Mouse (Mus musculus) limb, embryonic 12.5 days (tissue): ENCODE data around the gene Angel1. TPM values are rescaled to one million over a fixed set of nuclear protein-coding genes. Genes with fewer than 3 reads are reported as not detected.

Experiments
- ATAC-seq: fragments of 200-750 bp; cut with Nextera tagmentation; 2 replicates; pipeline ENCODE4 v1.8.0; 2017; ENCODE audit warnings: low read depth, moderate TSS enrichment; ENCODE audit not compliant: insufficient number of reproducible peaks, insufficient read depth, low FRiP score, low TSS enrichment
- H3K27ac ChIP-seq: fragments of 300-500 bp; sonication (generic); 2 replicates; pipeline ENCODE4 v1.5.1; 2016; ENCODE audit warnings: mild to moderate bottlenecking, moderate library complexity
- H3K27me3 ChIP-seq: fragments of 300-500 bp; sonication (generic); 2 replicates; pipeline ENCODE4 v1.6.1; 2016; ENCODE audit warnings: mild to moderate bottlenecking, moderate library complexity
- H3K36me3 ChIP-seq: fragments of 300-500 bp; sonication (generic); 2 replicates; pipeline ENCODE4 v1.6.1; 2016; ENCODE audit warnings: mild to moderate bottlenecking, moderate library complexity
- H3K4me1 ChIP-seq: fragments of 300-500 bp; sonication (generic); replicated peaks from 2 replicates; pipeline ENCODE4 v1.6.1; 2016
- H3K4me2 ChIP-seq: fragments of 300-500 bp; sonication (generic); 2 replicates; pipeline ENCODE4 v1.6.1; 2016; ENCODE audit warnings: mild to moderate bottlenecking, moderate library complexity
- H3K4me3 ChIP-seq: fragments of 300-500 bp; sonication (generic); replicated peaks from 2 replicates; pipeline ENCODE4 v1.5.1; 2016; ENCODE audit warnings: mild to moderate bottlenecking
- H3K9ac ChIP-seq: fragments of 300-500 bp; sonication (generic); replicated peaks from 2 replicates; pipeline ENCODE4 v1.6.1; 2016; ENCODE audit warnings: mild to moderate bottlenecking, moderate library complexity
- H3K9me3 ChIP-seq: fragments of 300-500 bp; sonication (generic); 2 replicates; pipeline ENCODE4 v1.6.1; 2016; ENCODE audit warnings: mild to moderate bottlenecking, moderate library complexity
- WGBS: fragments of 180-500 bp; shearing (Covaris S2); methylation state at CpG from one replicate; pipeline ENCODE4 v1.1.7; 2016; 5-methylcytosine and 5-hydroxymethylcytosine counted together
- polyA plus RNA-seq: library from polyadenylated mRNA; unstranded; fragments of >200 nt; fragmentation: Nextera tagmentation; extraction: Ambion mirVana; gene quantifications from 2 replicates; pipeline ENCODE4 v1.2.1, GENCODE M21; 2016

The Angel1 gene
- polyA plus RNA-seq, 1 experiment from 2014 or later, result 15.8 TPM

DNA sequence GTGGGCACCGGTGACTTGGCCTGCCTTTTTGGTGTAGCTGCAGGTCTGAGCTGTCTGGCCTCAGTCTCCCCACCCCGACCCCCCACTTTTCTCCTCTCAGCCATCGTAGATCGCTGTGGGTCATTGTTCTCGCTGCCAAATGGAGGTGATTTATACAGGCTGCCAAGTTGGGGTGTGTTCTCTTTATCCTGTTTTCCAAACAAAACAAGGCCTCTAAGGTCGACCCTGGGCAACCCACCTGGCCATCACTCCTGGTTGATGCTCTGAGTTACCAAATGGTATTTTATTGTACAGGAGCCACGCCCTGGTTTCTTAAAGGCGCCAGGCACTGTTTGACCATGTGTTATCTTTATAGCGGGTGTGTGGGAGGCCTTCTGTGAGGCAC lies 46.7 kb downstream of the Angel1 start:
- 0 out of 2 replicates have a peak, but pooled peaks cover 5% of the 10 kb centered on the region for H3K9me3 ChIP-seq
- peak overlapping the region; percentile 86 for H3K9ac ChIP-seq
- peak overlapping the region; percentile 96 for H3K4me2 ChIP-seq
- no peak for ATAC-seq
- H3K27ac ChIP-seq, result peak overlapping the region; percentile 90; the same call in 1 of the 2 replicates
- 1% methylated on average over 9 of the region's 9 CpGs for WGBS
- 0 out of 2 replicates have a peak, but pooled peaks cover 7% of the 10 kb centered on the region for H3K36me3 ChIP-seq
- H3K27me3 ChIP-seq, result peaks cover 3% of the 10 kb centered on the region; the same call in 1 of the 2 replicates
- H3K4me3 ChIP-seq, result peak overlapping the region; percentile 86
- H3K4me1 ChIP-seq, result peaks cover 28% of the 10 kb centered on the region

DNA sequence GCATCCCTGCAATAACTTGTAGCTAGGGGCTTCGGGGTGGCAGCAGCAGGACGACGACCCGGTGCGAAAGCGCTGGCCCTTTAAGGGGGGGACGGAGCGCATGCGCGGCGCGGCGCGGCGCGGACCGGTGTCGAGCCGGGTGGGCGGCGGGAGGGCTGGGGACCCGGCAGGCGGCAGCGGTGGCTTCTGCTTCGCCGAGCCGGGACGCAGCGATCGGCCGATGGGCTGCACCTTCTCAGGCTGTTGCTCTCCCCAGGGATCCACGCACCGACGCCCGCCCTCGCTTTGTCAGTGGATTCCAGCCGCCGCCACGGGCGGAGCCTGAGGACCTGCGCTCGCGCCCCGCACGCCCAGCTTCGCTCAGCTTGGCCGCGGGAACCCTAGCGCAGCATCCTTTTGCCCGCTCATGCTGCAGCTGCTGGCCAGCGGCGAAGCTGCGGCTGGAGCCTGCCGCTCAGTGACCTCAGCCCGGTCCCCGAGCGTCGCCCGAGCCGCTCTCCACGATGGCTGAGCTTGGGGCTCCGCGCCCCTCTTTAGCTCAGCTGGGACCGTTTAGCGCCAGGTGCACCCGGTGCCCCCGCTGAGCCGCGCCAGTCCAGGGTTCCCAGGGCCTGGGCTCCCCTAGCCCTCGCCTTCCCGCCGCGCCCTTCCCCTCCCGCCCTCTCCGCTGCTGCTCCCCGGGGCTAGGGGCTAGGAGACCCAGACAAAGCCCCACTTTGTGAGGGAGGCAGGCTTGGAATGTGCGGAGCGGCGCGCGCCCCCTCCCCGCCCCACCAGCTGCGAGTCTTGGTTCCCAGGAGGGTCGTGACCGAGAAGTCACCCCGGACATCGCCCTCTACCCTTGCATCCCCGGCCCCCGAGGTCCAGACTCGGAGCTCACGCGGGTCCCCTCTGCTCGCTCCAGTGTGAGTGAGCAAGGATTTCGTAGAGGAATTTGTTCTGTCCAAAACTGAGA lies 47.4 kb downstream of the Angel1 start, which contains the start of gene Vash1:
TSS of gene Vash1 (plus strand) at position 110 of the 955 bp plus-strand sequence.
- Histone ChIP-seq H3K9ac (peak within 1 kb of the TSS; percentile 86), H3K9me3 (0 out of 2 replicates have a peak, but pooled peaks cover 6% of the 10 kb centered on the region), H3K27ac (peak within 1 kb of the TSS; percentile 90), H3K4me2 (peak within 1 kb of the TSS; percentile 96), H3K4me1 (peaks cover 28% of the 10 kb centered on the region), H3K4me3 (peak within 1 kb of the TSS; percentile 86), H3K27me3 (peaks cover 3% of the 10 kb centered on the region; the same call in 1 of the 2 replicates), H3K36me3 (0 out of 2 replicates have a peak, but pooled peaks cover 4% of the 10 kb centered on the region)
- WGBS, result under 1% methylated on average over 92 of the region's 94 CpGs
- peak; percentile 67 for ATAC-seq

DNA sequence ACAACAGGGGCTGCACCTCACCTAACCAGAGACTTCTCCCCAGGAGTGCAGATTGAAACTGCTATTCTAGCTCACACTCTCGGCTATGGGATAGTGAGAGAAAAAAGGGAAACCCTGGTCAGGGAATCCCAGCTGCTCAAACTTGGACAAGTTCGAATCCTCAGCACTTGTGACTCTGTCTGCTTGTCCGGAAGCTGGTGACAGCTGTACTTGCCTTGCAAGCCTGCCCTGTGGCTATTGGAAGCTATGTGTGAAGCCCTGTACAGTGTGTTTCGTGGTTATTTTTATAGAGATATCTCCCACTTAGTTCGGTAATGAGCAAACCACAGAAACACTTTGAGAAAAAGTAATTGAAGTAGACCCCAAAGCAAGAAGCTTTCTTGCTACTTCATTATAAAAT lies 53.8 kb downstream of the Angel1 start:
- no peak overlapping the region for H3K4me2 ChIP-seq
- 78% methylated on average over 5 of the region's 5 CpGs for WGBS
- no peak for ATAC-seq

GRCm38 (mm10) chr12:86672105-86672504 lies 54.2 kb downstream of the Angel1 start:
- Histone ChIP-seq H3K27me3 (no peaks in the 10 kb centered on the region), H3K4me1 (no peaks in the 10 kb centered on the region), H3K9ac (no peak overlapping the region), H3K4me3 (no peak overlapping the region), H3K9me3 (0 out of 2 replicates have a peak, but pooled peaks cover 6% of the 10 kb centered on the region), H3K27ac (no peak overlapping the region), H3K4me2 (no peak overlapping the region), H3K36me3 (no peaks in the 10 kb centered on the region)
- 80% methylated on average over 4 of the region's 4 CpGs for WGBS
- ATAC-seq, result no peak

More for the DNA sequence above, 53.8 kb downstream of the Angel1 start:
- Histone ChIP-seq H3K9me3 (0 out of 2 replicates have a peak, but pooled peaks cover 6% of the 10 kb centered on the region), H3K4me3 (no peak overlapping the region), H3K27ac (no peak overlapping the region), H3K27me3 (no peaks in the 10 kb centered on the region), H3K4me1 (no peaks in the 10 kb centered on the region), H3K9ac (no peak overlapping the region), H3K36me3 (no peaks in the 10 kb centered on the region)

DNA sequence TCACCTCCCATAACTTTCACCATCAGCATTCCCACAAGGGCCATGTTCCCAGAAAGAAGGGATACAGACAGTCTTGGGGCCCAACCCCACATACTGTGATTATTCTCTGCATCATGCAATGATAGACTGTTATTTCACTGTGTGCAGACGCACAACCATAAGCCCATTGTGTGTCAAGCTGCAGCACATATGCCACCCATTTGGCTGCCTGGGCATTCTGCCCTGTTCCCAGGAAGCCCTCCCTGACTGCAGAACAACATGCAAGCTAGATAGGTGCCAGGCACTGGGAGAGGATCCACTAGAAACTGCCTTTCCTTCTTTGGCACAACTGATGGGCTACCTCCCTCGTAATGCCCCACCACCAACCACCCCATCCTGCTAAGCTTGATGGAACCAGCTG lies 57.9 kb downstream of the Angel1 start:
- H3K4me1 ChIP-seq, result no peaks in the 10 kb centered on the region
- H3K27ac ChIP-seq, result no peak overlapping the region
- no peaks in the 10 kb centered on the region for H3K27me3 ChIP-seq
- H3K4me2 ChIP-seq, result no peak overlapping the region
- no peaks in the 10 kb centered on the region for H3K9me3 ChIP-seq
- no peaks in the 10 kb centered on the region for H3K36me3 ChIP-seq
- no peak overlapping the region for H3K4me3 ChIP-seq
- no peak overlapping the region for H3K9ac ChIP-seq
- WGBS, result 90% methylated on average over 2 of the region's 2 CpGs
- no peak for ATAC-seq

DNA sequence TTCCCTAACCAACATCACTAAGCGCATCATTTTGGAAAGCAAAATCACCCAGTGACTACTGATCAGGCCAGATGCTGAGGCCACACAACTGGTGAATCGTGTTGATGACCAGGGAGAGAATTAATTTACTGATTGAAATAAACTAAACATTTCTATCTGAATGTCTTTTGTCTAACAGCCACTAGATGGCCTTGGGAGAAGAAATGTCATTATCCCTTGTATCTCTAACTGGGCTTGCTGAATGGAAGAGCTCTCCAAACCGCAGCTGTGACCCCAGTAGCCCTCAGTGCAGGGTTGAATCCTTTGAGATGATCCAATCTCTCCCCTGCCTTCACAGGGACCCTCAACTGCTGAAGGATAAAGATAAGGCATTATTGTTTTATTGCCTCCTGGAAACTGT lies 60.6 kb downstream of the Angel1 start:
- Histone ChIP-seq H3K36me3 (no peaks in the 10 kb centered on the region), H3K4me1 (no peaks in the 10 kb centered on the region), H3K9ac (no peak overlapping the region), H3K9me3 (no peaks in the 10 kb centered on the region), H3K4me3 (no peak overlapping the region), H3K4me2 (no peak overlapping the region), H3K27ac (no peak overlapping the region), H3K27me3 (no peaks in the 10 kb centered on the region)
- WGBS, result 68% methylated on average over 3 of the region's 3 CpGs
- no peak for ATAC-seq

DNA sequence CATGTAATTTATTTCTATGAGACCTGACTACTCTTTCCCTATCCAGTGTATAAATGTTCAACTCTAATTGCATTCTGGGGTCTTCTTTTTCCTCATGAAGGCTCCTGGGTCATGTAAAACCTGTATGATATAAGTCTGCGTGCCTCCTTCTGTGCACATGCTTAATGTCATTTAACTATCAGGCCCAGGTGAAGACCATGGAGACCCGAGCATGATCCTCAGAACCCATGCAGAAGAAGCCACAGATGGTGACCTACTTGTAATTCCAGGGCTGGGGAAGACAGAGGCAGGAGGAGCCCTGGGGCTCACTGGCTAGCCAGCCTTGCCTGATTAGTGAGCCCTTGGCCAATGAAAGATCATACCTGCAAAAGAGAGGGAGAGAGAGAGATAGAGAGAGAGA lies 65.8 kb downstream of the Angel1 start:
- no peak for ATAC-seq
- Histone ChIP-seq H3K4me3 (no peak overlapping the region), H3K9me3 (no peaks in the 10 kb centered on the region), H3K27me3 (no peaks in the 10 kb centered on the region), H3K9ac (no peak overlapping the region), H3K4me2 (no peak overlapping the region), H3K27ac (no peak overlapping the region), H3K36me3 (no peaks in the 10 kb centered on the region), H3K4me1 (peaks cover 3% of the 10 kb centered on the region)
- 77% methylated on average over 2 of the region's 2 CpGs for WGBS

DNA sequence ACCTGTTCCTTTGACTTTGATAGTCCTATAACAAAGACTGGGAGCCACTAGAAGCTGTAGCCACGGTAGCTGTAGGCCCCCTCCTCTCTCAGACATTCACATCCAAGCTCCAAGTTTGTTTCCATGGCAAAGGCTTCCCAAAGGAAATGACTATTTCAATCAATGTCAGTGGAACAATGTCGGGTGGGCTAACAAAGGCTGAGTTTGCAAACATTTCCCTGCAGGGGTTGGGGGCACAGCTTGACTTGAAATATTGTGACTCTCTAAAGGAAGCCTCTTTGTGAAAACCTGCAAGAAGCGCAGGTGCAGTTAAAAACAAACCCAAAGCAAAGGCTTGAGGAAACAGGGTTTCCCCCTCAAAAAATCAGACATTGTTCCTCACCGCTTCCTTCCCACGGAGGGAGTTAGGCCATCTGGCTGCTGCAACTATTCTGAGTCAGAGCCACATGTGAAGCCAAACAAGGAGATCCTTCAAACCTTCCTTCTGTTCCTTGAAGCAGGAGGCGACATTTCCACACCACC lies 66.8 kb downstream of the Angel1 start:
- peaks cover under 1% of the 10 kb centered on the region; the same call in 1 of the 2 replicates for H3K27me3 ChIP-seq
- 44% methylated on average over 6 of the region's 6 CpGs for WGBS

GRCm38 (mm10) chr12:86652570-86653041 lies 73.7 kb downstream of the Angel1 start:
- 71% methylated on average over 4 of the region's 4 CpGs for WGBS
- no peak for ATAC-seq
- Histone ChIP-seq H3K4me1 (no peaks in the 10 kb centered on the region), H3K9me3 (no peaks in the 10 kb centered on the region), H3K27ac (no peak overlapping the region), H3K4me3 (no peak overlapping the region), H3K36me3 (no peaks in the 10 kb centered on the region), H3K27me3 (peaks cover 4% of the 10 kb centered on the region; the same call in 1 of the 2 replicates), H3K9ac (no peak overlapping the region), H3K4me2 (no peak overlapping the region)

More for the DNA sequence above, 66.8 kb downstream of the Angel1 start:
- no peak overlapping the region for H3K4me3 ChIP-seq
- H3K36me3 ChIP-seq, result no peaks in the 10 kb centered on the region
- no peak for ATAC-seq
- no peak overlapping the region for H3K9ac ChIP-seq
- peaks cover 3% of the 10 kb centered on the region for H3K4me1 ChIP-seq
- no peaks in the 10 kb centered on the region for H3K9me3 ChIP-seq
- H3K27ac ChIP-seq, result no peak overlapping the region
- no peak overlapping the region for H3K4me2 ChIP-seq

GRCm38 (mm10) chr12:86651301-86651860 lies 74.9 kb downstream of the Angel1 start:
- peaks cover 12% of the 10 kb centered on the region for H3K4me1 ChIP-seq
- H3K9ac ChIP-seq, result no peak overlapping the region
- H3K9me3 ChIP-seq, result no peaks in the 10 kb centered on the region
- 90% methylated on average over 8 of the region's 8 CpGs for WGBS
- no peak overlapping the region for H3K4me3 ChIP-seq
- no peaks in the 10 kb centered on the region for H3K36me3 ChIP-seq
- no peak overlapping the region for H3K4me2 ChIP-seq
- H3K27ac ChIP-seq, result no peak overlapping the region
- peaks cover 4% of the 10 kb centered on the region; the same call in 1 of the 2 replicates for H3K27me3 ChIP-seq
- ATAC-seq, result no peak
